Mouse (Mus musculus): ENCODE results near the gene Nek6.

The Nek6 gene

DNA sequence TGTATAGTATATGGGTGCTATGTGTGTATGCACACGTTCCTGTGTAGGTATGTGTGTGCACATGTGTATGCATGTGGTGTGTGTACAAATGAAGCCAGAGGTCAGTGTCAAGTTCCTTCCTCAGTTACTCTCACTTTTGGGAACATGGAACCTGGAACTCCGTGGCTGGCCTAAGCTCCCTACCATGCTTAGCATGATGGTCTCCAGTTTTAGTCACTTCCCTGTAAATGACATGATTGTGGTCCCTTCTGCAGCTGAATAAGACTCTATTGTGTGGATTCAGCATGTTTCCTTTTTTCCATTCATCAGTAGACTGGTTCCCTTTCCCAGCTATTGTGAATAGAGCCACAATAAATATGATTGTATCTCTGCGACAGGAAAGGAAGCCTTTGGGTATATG lies 31.9 kb upstream of the Nek6 start:
- Histone ChIP-seq H3K4me1 (replicated peaks; ENCODE audit: low read depth, low read length) (peaks cover 4% of the 10 kb centered on the region; the same call in 1 of the 2 replicates), H3K27me3 (ENCODE audit: insufficient read depth, low read length) (no peaks in the 10 kb centered on the region; the same call in 1 of the 2 replicates), H3K4me3 (replicated peaks; ENCODE audit: low read length) (no peak overlapping the region), H3K9me3 (ENCODE audit: low read length) (no peaks in the 10 kb centered on the region), H3K36me3 (ENCODE audit: insufficient read depth, low read length) (no peaks in the 10 kb centered on the region)
- TF ChIP-seq POU5F1 (IDR thresholded peaks at IDR 0.05; ENCODE audit: borderline replicate concordance, low read length) = no peak
- no peak for TF ChIP-seq CTCF (conservative IDR thresholded peaks at IDR 0.05; ENCODE audit: low read length)
- no peak for TF ChIP-seq NANOG (IDR thresholded peaks at IDR 0.05; ENCODE audit: borderline replicate concordance, low read length)

DNA sequence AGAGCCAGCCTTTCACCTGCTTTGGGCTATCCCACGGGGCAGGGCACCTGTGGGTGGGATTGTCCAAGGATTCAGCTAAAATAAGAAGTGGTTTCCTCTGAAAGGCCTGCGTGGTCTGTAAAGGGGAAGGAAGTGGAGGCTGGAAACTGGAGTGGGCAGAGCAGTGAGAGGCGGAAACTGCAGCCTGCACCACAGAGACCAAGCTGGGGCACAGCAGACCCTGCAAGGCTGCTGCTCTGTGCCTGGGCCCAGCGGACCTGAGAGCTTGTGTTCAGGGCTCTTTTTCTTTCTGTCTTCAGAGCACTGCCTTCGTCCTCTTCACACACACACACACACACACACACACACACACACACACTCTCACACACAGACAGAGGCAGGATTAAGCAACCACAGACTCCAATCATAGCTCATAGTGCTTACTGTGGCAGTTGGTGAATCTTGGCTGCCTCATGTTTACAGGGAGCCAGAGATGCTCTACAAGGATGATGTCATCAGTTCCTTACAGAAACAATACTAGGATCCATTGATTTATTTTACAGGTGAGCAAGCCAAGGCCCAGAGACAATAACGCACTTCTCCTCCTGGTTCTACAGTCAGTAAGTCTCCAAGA lies 30.2 kb upstream of the Nek6 start:
- no peak overlapping the region for H3K4me3 ChIP-seq (replicated peaks; ENCODE audit: low read length)
- TF ChIP-seq NANOG (IDR thresholded peaks at IDR 0.05; ENCODE audit: borderline replicate concordance, low read length) (no peak), CTCF (conservative IDR thresholded peaks at IDR 0.05; ENCODE audit: low read length) (no peak), POU5F1 (IDR thresholded peaks at IDR 0.05; ENCODE audit: borderline replicate concordance, low read length) (no peak)
- H3K9me3 ChIP-seq (ENCODE audit: low read length) = no peaks in the 10 kb centered on the region
- H3K4me1 ChIP-seq (replicated peaks; ENCODE audit: low read depth, low read length) = peaks cover 15% of the 10 kb centered on the region
- no peaks in the 10 kb centered on the region; the same call in 1 of the 2 replicates for H3K27me3 ChIP-seq (ENCODE audit: insufficient read depth, low read length)
- no peaks in the 10 kb centered on the region for H3K36me3 ChIP-seq (ENCODE audit: insufficient read depth, low read length)

DNA sequence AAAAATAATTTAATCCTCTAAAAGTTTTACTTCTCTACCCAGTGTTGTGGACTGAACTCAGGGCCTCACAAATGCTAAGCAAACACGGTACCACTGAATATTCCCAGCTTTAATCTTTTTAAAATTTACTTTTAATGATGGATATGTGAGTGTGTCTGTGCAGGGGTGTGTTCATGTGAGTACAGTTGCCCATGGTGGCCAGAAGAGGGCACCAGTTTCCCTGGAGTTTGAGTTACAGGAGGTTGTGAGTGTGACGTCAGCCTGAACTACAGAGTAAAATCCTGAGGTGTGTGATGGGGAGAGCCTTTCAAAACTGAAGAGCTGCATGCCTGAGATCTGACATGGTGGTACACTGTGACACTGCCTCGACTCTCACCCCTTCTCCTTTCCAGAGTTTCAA lies 29.3 kb upstream of the Nek6 start:
- Histone ChIP-seq H3K4me3 (replicated peaks; ENCODE audit: low read length) (no peak overlapping the region), H3K4me1 (replicated peaks; ENCODE audit: low read depth, low read length) (peaks cover 22% of the 10 kb centered on the region), H3K9me3 (ENCODE audit: low read length) (no peaks in the 10 kb centered on the region), H3K36me3 (ENCODE audit: insufficient read depth, low read length) (no peaks in the 10 kb centered on the region), H3K27me3 (ENCODE audit: insufficient read depth, low read length) (no peaks in the 10 kb centered on the region; the same call in 1 of the 2 replicates)
- TF ChIP-seq CTCF (conservative IDR thresholded peaks at IDR 0.05; ENCODE audit: low read length) = peak; percentile 72
- TF ChIP-seq POU5F1 (IDR thresholded peaks at IDR 0.05; ENCODE audit: borderline replicate concordance, low read length) = no peak

DNA sequence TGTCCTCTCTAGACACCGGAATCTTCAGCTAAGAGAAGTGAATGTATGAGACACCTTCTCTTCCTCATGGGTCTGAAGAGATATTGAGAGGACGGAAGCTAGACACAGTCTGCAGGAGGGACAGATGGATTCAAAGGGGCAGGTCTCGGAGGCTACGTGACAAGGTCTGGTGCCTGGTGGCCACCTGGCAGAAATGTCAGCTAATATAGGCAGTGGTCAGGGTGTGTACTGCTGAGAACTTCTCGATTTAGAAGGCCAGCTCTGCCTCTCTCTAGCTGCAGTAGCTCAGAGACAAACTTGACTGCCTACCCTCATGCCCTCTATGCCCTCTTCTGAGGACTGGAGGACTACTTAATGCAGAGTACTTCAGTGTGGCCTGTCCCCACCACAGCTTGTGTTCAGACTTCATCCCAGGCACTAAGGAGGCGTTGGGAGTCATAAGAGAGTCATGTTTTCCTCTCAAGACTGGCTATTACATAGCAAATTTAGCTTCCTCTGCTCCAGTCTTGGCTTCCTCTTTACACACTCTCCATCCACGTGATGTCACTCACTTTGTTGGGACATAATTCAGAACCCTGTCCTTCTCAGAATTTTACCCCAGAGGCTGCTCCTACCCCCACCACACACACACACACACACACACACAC lies 28.3 kb upstream of the Nek6 start:
- TF ChIP-seq POU5F1 (IDR thresholded peaks at IDR 0.05; ENCODE audit: borderline replicate concordance, low read length) (no peak), CTCF (conservative IDR thresholded peaks at IDR 0.05; ENCODE audit: low read length) (no peak), NANOG (IDR thresholded peaks at IDR 0.05; ENCODE audit: borderline replicate concordance, low read length) (no peak)
- no peak overlapping the region for H3K4me3 ChIP-seq (replicated peaks; ENCODE audit: low read length)
- no peaks in the 10 kb centered on the region for H3K36me3 ChIP-seq (ENCODE audit: insufficient read depth, low read length)
- peaks cover 22% of the 10 kb centered on the region for H3K4me1 ChIP-seq (replicated peaks; ENCODE audit: low read depth, low read length)
- no peaks in the 10 kb centered on the region for H3K9me3 ChIP-seq (ENCODE audit: low read length)
- H3K27me3 ChIP-seq (ENCODE audit: insufficient read depth, low read length) = no peaks in the 10 kb centered on the region; the same call in 1 of the 2 replicates

DNA sequence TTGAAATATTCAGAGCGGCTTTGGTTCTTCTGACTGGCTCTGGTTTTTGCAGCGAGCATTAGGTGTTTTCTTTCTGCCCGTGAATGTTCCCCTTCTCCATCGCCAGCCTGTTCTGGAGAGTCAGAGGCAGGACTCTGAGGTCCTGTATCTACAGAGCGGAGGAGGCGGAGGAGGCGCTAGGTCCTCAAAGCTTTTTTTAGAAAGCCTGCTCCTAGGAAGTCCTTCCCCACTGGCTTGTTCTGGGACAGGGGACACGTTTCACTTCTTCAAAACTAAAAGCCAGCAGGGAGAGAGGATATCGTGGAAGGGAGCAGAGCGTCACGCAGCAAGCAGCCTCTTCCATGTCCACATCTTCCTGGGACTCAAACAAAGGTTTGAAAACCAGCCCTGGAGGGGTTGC lies 26.9 kb upstream of the Nek6 start:
- H3K4me1 ChIP-seq (replicated peaks; ENCODE audit: low read depth, low read length) = peaks cover 22% of the 10 kb centered on the region
- H3K27me3 ChIP-seq (ENCODE audit: insufficient read depth, low read length) = no peaks in the 10 kb centered on the region; the same call in 1 of the 2 replicates
- no peaks in the 10 kb centered on the region for H3K9me3 ChIP-seq (ENCODE audit: low read length)
- no peak overlapping the region for H3K4me3 ChIP-seq (replicated peaks; ENCODE audit: low read length)
- no peaks in the 10 kb centered on the region for H3K36me3 ChIP-seq (ENCODE audit: insufficient read depth, low read length)
- no peak for TF ChIP-seq NANOG (IDR thresholded peaks at IDR 0.05; ENCODE audit: borderline replicate concordance, low read length)
- no peak for TF ChIP-seq POU5F1 (IDR thresholded peaks at IDR 0.05; ENCODE audit: borderline replicate concordance, low read length)
- TF ChIP-seq CTCF (conservative IDR thresholded peaks at IDR 0.05; ENCODE audit: low read length) = no peak

DNA sequence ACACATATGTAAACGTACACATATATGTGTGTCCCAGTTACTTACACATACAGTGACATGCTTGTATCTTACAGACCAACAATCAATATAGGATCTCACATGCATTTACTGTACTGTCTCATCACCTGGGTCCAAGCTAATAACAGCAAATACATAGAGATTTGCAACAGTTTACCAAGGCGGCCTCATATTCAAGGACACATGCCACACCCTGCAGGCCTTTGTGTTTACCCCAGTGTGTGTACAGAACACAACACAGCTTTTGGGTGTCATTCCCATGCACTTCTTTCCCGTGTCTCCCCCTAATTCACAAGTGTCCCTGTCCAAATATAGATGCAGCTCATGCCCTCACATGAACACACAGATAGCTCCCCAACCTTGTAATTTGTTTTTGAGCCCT lies 26.0 kb upstream of the Nek6 start:
- H3K4me3 ChIP-seq (replicated peaks; ENCODE audit: low read length) = no peak overlapping the region
- no peaks in the 10 kb centered on the region; the same call in 1 of the 2 replicates for H3K27me3 ChIP-seq (ENCODE audit: insufficient read depth, low read length)
- H3K4me1 ChIP-seq (replicated peaks; ENCODE audit: low read depth, low read length) = peaks cover 22% of the 10 kb centered on the region
- TF ChIP-seq NANOG (IDR thresholded peaks at IDR 0.05; ENCODE audit: borderline replicate concordance, low read length) (no peak), CTCF (conservative IDR thresholded peaks at IDR 0.05; ENCODE audit: low read length) (no peak), POU5F1 (IDR thresholded peaks at IDR 0.05; ENCODE audit: borderline replicate concordance, low read length) (no peak)
- H3K9me3 ChIP-seq (ENCODE audit: low read length) = no peaks in the 10 kb centered on the region
- no peaks in the 10 kb centered on the region for H3K36me3 ChIP-seq (ENCODE audit: insufficient read depth, low read length)

DNA sequence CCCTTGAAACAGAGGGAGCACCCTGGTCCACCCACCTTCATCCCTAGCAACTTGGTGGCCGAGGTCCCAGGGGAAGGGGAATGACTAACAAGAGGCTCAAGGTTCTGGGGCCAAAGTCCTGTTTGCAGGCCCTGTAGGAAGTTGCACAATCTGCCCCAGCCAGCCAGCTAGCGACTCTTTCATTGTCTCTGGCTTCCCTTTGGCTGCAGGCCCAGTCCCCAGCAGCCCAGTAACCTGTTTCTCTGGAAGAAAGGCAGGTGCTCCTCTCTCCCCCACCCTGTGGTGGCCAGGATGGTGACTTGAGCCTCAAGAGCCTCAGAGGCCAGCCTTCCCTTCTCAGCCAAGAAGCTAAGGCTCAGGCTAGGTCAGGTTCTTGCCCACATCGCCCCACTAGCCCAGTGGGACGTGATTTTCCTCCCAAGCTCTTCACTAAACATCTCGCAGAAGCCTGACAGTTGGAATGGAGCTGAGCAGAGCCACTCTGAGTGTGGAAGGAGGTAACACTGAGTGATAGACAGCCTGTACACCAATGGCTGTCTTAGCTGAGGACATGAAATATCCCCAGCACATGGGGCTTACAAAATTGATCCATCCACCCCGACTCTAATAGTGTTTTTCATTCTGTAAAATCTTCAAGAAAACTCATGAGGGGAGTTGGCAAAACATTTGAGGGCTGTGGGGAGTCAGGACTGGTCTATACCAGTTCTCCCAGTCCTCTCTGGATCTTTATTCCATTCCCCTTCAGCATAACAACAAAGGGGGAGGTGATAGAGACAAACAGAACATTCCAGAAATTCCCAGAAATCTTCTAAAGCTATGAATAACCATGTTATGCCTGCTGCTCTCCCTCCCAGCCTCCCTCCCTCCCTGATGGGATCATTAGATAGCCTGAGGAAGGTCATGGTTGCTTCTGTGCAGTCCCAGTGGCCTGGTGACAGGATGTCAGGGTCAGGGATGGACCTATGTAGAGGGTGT lies 25.2 kb upstream of the Nek6 start:
- H3K4me1 ChIP-seq (replicated peaks; ENCODE audit: low read depth, low read length) = peaks cover 22% of the 10 kb centered on the region
- H3K4me3 ChIP-seq (replicated peaks; ENCODE audit: low read length) = no peak overlapping the region
- no peak for TF ChIP-seq NANOG (IDR thresholded peaks at IDR 0.05; ENCODE audit: borderline replicate concordance, low read length)
- no peak for TF ChIP-seq POU5F1 (IDR thresholded peaks at IDR 0.05; ENCODE audit: borderline replicate concordance, low read length)
- TF ChIP-seq CTCF (conservative IDR thresholded peaks at IDR 0.05; ENCODE audit: low read length) = no peak
- H3K9me3 ChIP-seq (ENCODE audit: low read length) = no peaks in the 10 kb centered on the region
- no peaks in the 10 kb centered on the region for H3K36me3 ChIP-seq (ENCODE audit: insufficient read depth, low read length)
- H3K27me3 ChIP-seq (ENCODE audit: insufficient read depth, low read length) = no peaks in the 10 kb centered on the region; the same call in 1 of the 2 replicates

DNA sequence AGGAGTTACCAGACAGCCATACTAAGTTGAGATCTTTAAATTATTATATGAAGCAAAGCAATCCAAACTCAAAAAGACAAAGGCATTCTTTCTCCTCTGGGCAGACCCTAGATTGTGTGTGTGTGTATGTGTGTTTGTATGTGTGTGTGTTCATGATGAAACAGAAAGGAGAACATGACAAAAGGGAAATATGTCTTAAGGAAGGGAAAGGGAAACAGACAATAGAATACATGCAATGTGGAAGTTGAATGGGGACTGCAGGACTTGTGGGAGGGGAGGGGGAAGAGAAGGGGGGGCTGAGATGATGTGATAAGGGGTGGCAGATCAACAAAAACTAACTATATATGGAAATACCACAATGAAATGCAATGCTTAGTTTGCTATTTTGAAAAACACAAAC lies 13.8 kb upstream of the Nek6 start:
- TF ChIP-seq CTCF (conservative IDR thresholded peaks at IDR 0.05; ENCODE audit: low read length) = no peak
- TF ChIP-seq POU5F1 (IDR thresholded peaks at IDR 0.05; ENCODE audit: borderline replicate concordance, low read length) = no peak
- no peak for TF ChIP-seq NANOG (IDR thresholded peaks at IDR 0.05; ENCODE audit: borderline replicate concordance, low read length)
- Histone ChIP-seq H3K4me3 (replicated peaks; ENCODE audit: low read length) (no peak overlapping the region), H3K4me1 (replicated peaks; ENCODE audit: low read depth, low read length) (peaks cover 13% of the 10 kb centered on the region), H3K27me3 (ENCODE audit: insufficient read depth, low read length) (peaks cover 23% of the 10 kb centered on the region), H3K9me3 (ENCODE audit: low read length) (no peaks in the 10 kb centered on the region), H3K36me3 (ENCODE audit: insufficient read depth, low read length) (no peaks in the 10 kb centered on the region)
